Mouse (Mus musculus) lung, postnatal 14 days (tissue): ENCODE results near the gene Ifna13.

Experiments used
- DNase-seq: peaks from one replicate; pipeline ENCODE4 v3.0.0; 2021

Ifna13 gene

GRCm38 (mm10) chr4:88644359-88644758 lies at the start of gene Ifna13:
TSS of gene Ifna13 (minus strand) at chr4:88644459.
- no peak for DNase-seq

- no peak for DNase-seq
Measured at GRCm38 (mm10) chr4:88693392-88693791, 49.1 kb upstream of the Ifna13 start.

GRCm38 (mm10) chr4:88692537-88692936 lies 48.3 kb upstream of the Ifna13 start:
- DNase-seq = no peak

- no peak for DNase-seq
Measured at GRCm38 (mm10) chr4:88691259-88691658, 47.0 kb upstream of the Ifna13 start, which contains the start of gene Ifnab. TSS of gene Ifnab (minus strand) at chr4:88691359.

- DNase-seq = no peak
Measured at GRCm38 (mm10) chr4:88683812-88684211, 39.6 kb upstream of the Ifna13 start, which contains the start of gene Ifna2. TSS of gene Ifna2 (minus strand) at chr4:88683912.

- no peak for DNase-seq
Measured at GRCm38 (mm10) chr4:88681353-88681752, 37.1 kb upstream of the Ifna13 start.

- peak; percentile 8 for DNase-seq
Measured at GRCm38 (mm10) chr4:88680362-88680761, 36.1 kb upstream of the Ifna13 start.

- DNase-seq = no peak
Measured at GRCm38 (mm10) chr4:88676824-88677223, 32.6 kb upstream of the Ifna13 start, which contains the start of gene Ifna16. TSS of gene Ifna16 (minus strand) at chr4:88676924.

- DNase-seq = no peak
Measured at GRCm38 (mm10) chr4:88655461-88655860, 11.2 kb upstream of the Ifna13 start.

GRCm38 (mm10) chr4:88653644-88654043 lies 9.4 kb upstream of the Ifna13 start:
- DNase-seq = no peak

GRCm38 (mm10) chr4:88642526-88642925 lies 1.7 kb downstream of the Ifna13 start:
- no peak for DNase-seq

GRCm38 (mm10) chr4:88641077-88641831 lies 3.0 kb downstream of the Ifna13 start:
- DNase-seq = peak; percentile 99

- no peak for DNase-seq
Measured at GRCm38 (mm10) chr4:88640704-88641076, 3.6 kb downstream of the Ifna13 start.

- no peak for DNase-seq
Measured at GRCm38 (mm10) chr4:88634311-88634710, 9.9 kb downstream of the Ifna13 start, which contains the start of gene C87499. TSS of gene C87499 (minus strand) at chr4:88634411.

GRCm38 (mm10) chr4:88603276-88603675 lies 41.0 kb downstream of the Ifna13 start, which contains the start of gene Ifna12:
TSS of gene Ifna12 (minus strand) at chr4:88603376.
- no peak for DNase-seq
